Mouse (Mus musculus): ENCODE measurements around the gene Piwil4. TPM values are rescaled to one million over a fixed set of nuclear protein-coding genes. Genes with fewer than 3 reads are reported as not detected.

Gene Piwil4
- total and polyA plus RNA-seq, 3 experiments, result 0.04 to 0.11 TPM; not detected in 1

GRCm38 (mm10) chr9:14682741-14683140, 57.8 kb downstream of the Piwil4 start:
- Histone ChIP-seq H3K4me1 (ENCODE audit: control insufficient read depth in 1 of 2, insufficient read depth in 2 of 2) (no peaks in the 10 kb centered on the region), H3K79me2 (replicated peaks; ENCODE audit: control insufficient read depth, extremely low read depth, insufficient read depth, poor library complexity, severe bottlenecking) (no peaks in the 10 kb centered on the region), H3K4me2 (ENCODE audit: insufficient read depth, low read depth, poor library complexity, severe bottlenecking) (no peak overlapping the region), H3K27me3 (replicated peaks) (no peaks in the 10 kb centered on the region), H3K27ac (ENCODE audit: insufficient read depth, low read depth) (no peak overlapping the region), H3K9ac (ENCODE audit: insufficient read depth, low read depth) (no peak overlapping the region), H3K4me3 (replicated peaks in 1 of 3; ENCODE audit: low read depth in 2 of 3, low read length in 2 of 3, poor library complexity in 1 of 3) (no peak overlapping the region), H3K36me3 (replicated peaks in 1 of 2; ENCODE audit: control insufficient read depth in 1 of 2, insufficient read depth in 1 of 2, low read length in 1 of 2) (no peaks in the 10 kb centered on the region), H3K9me3 (replicated peaks; ENCODE audit: low read length) (no peaks in the 10 kb centered on the region)
- dilution Hi-C loops (cut with MboI; ENCODE audit: extremely low pct_ligation_motif_present, extremely low pct_unique_long_range_greater_than_20kb, low sequenced_read_pairs), result no loop called here
- TF ChIP-seq KAT2A (IDR thresholded peaks at IDR 0.05; ENCODE audit: insufficient replicate concordance, low read length), result no peak
- TF ChIP-seq EP300 (IDR thresholded peaks at IDR 0.05; ENCODE audit: low read length), result no peak
- no peak for TF ChIP-seq ZMIZ1 (IDR thresholded peaks at IDR 0.05; ENCODE audit: low read depth, low read length)
- no peak for DNase-seq (ENCODE audit: extremely low read depth)
- in situ Hi-C loops (cut with MboI; ENCODE audit: low pct_ligation_motif_present, low pct_unique_long_range_greater_than_20kb, low sequenced_read_pairs), result loop anchor here (5.0 to 25.0 kb wide), 2 partner anchors 160 to 795 kb away; no protein-coding TSS in a partner anchor

GRCm38 (mm10) chr9:14680584-14680983, 59.9 kb downstream of the Piwil4 start:
- H3K4me3 ChIP-seq (replicated peaks in 1 of 3; ENCODE audit: low read depth in 2 of 3, low read length in 2 of 3, poor library complexity in 1 of 3), result no peak overlapping the region
- no peaks in the 10 kb centered on the region for H3K4me1 ChIP-seq (ENCODE audit: control insufficient read depth in 1 of 2, insufficient read depth in 2 of 2)
- no peak overlapping the region for H3K9ac ChIP-seq (ENCODE audit: insufficient read depth, low read depth)
- H3K27ac ChIP-seq (ENCODE audit: insufficient read depth, low read depth), result no peak overlapping the region
- dilution Hi-C loops (cut with MboI; ENCODE audit: extremely low pct_ligation_motif_present, extremely low pct_unique_long_range_greater_than_20kb, low sequenced_read_pairs), result no loop called here
- no peaks in the 10 kb centered on the region for H3K9me3 ChIP-seq (replicated peaks; ENCODE audit: low read length)
- H3K27me3 ChIP-seq (replicated peaks), result no peaks in the 10 kb centered on the region
- in situ Hi-C loops (cut with MboI; ENCODE audit: low pct_ligation_motif_present, low pct_unique_long_range_greater_than_20kb, low sequenced_read_pairs), result loop anchor here (5.0 to 25.0 kb wide), 2 partner anchors 158 to 793 kb away; no protein-coding TSS in a partner anchor
- H3K4me2 ChIP-seq (ENCODE audit: insufficient read depth, low read depth, poor library complexity, severe bottlenecking), result no peak overlapping the region
- no peaks in the 10 kb centered on the region for H3K79me2 ChIP-seq (replicated peaks; ENCODE audit: control insufficient read depth, extremely low read depth, insufficient read depth, poor library complexity, severe bottlenecking)
- no peak for DNase-seq (ENCODE audit: extremely low read depth)
- no peak for TF ChIP-seq MEF2A (IDR thresholded peaks at IDR 0.05; ENCODE audit: borderline replicate concordance, low read depth, low read length)
- no peak for TF ChIP-seq RAD21 (IDR thresholded peaks at IDR 0.05; ENCODE audit: low read depth, low read length)
- no peak for TF ChIP-seq JUND (conservative IDR thresholded peaks at IDR 0.05; ENCODE audit: low read depth, low read length)
- TF ChIP-seq PAX5 (IDR thresholded peaks at IDR 0.05; ENCODE audit: low read length), result no peak
- TF ChIP-seq UBTF (IDR thresholded peaks at IDR 0.05; ENCODE audit: low read depth, low read length), result no peak
- no peak for TF ChIP-seq SIN3A (IDR thresholded peaks at IDR 0.05; ENCODE audit: low read length)
- no peak for TF ChIP-seq EP300 (IDR thresholded peaks at IDR 0.05; ENCODE audit: low read length)
- TF ChIP-seq NRF1 (IDR thresholded peaks at IDR 0.05; ENCODE audit: low read depth, low read length), result no peak
- no peak for TF ChIP-seq CHD2 (IDR thresholded peaks at IDR 0.05; ENCODE audit: low read length)
- no peak for TF ChIP-seq ZNF384 (IDR thresholded peaks at IDR 0.05; ENCODE audit: low read depth, low read length)
- no peak for TF ChIP-seq JUN (IDR thresholded peaks at IDR 0.05; ENCODE audit: insufficient read depth, low read depth, low read length)
- no peak for TF ChIP-seq MYC (IDR thresholded peaks at IDR 0.05; ENCODE audit: low read depth, low read length)
- TF ChIP-seq GABPA (IDR thresholded peaks at IDR 0.05; ENCODE audit: insufficient replicate concordance, low read depth, low read length), result no peak
- no peak for TF ChIP-seq ZC3H11A (IDR thresholded peaks at IDR 0.05; ENCODE audit: low read depth, low read length)
- no peak for TF ChIP-seq HCFC1 (IDR thresholded peaks at IDR 0.05; ENCODE audit: low read depth, low read length)
- no peak for TF ChIP-seq USF1 (IDR thresholded peaks at IDR 0.05; ENCODE audit: low read depth, low read length)
- H3K36me3 ChIP-seq (replicated peaks in 1 of 2; ENCODE audit: control insufficient read depth in 1 of 2, insufficient read depth in 1 of 2, low read length in 1 of 2), result no peaks in the 10 kb centered on the region
